Mouse (Mus musculus) limb, embryonic 12.5 days (tissue): ENCODE data around the gene Rcc1l. TPM values are rescaled to one million over a fixed set of nuclear protein-coding genes. Genes with fewer than 3 reads are reported as not detected.

ENCODE experiments used
- ATAC-seq: fragments of 200-750 bp; cut with Nextera tagmentation; 2 replicates; pipeline ENCODE4 v1.8.0; 2017; ENCODE audit warnings: low read depth, moderate TSS enrichment; ENCODE audit not compliant: insufficient number of reproducible peaks, insufficient read depth, low FRiP score, low TSS enrichment
- H3K27ac ChIP-seq: fragments of 300-500 bp; sonication (generic); 2 replicates; pipeline ENCODE4 v1.5.1; 2016; ENCODE audit warnings: mild to moderate bottlenecking, moderate library complexity
- H3K27me3 ChIP-seq: fragments of 300-500 bp; sonication (generic); 2 replicates; pipeline ENCODE4 v1.6.1; 2016; ENCODE audit warnings: mild to moderate bottlenecking, moderate library complexity
- H3K36me3 ChIP-seq: fragments of 300-500 bp; sonication (generic); 2 replicates; pipeline ENCODE4 v1.6.1; 2016; ENCODE audit warnings: mild to moderate bottlenecking, moderate library complexity
- H3K4me1 ChIP-seq: fragments of 300-500 bp; sonication (generic); replicated peaks from 2 replicates; pipeline ENCODE4 v1.6.1; 2016
- H3K4me2 ChIP-seq: fragments of 300-500 bp; sonication (generic); 2 replicates; pipeline ENCODE4 v1.6.1; 2016; ENCODE audit warnings: mild to moderate bottlenecking, moderate library complexity
- H3K4me3 ChIP-seq: fragments of 300-500 bp; sonication (generic); replicated peaks from 2 replicates; pipeline ENCODE4 v1.5.1; 2016; ENCODE audit warnings: mild to moderate bottlenecking
- H3K9ac ChIP-seq: fragments of 300-500 bp; sonication (generic); replicated peaks from 2 replicates; pipeline ENCODE4 v1.6.1; 2016; ENCODE audit warnings: mild to moderate bottlenecking, moderate library complexity
- H3K9me3 ChIP-seq: fragments of 300-500 bp; sonication (generic); 2 replicates; pipeline ENCODE4 v1.6.1; 2016; ENCODE audit warnings: mild to moderate bottlenecking, moderate library complexity
- WGBS: fragments of 180-500 bp; shearing (Covaris S2); methylation state at CpG from one replicate; pipeline ENCODE4 v1.1.7; 2016; 5-methylcytosine and 5-hydroxymethylcytosine counted together
- polyA plus RNA-seq: library from polyadenylated mRNA; unstranded; fragments of >200 nt; fragmentation: Nextera tagmentation; extraction: Ambion mirVana; gene quantifications from 2 replicates; pipeline ENCODE4 v1.2.1, GENCODE M21; 2016

Gene Rcc1l
- polyA plus RNA-seq = 35.9 and 40.1 TPM in 2 replicates

DNA sequence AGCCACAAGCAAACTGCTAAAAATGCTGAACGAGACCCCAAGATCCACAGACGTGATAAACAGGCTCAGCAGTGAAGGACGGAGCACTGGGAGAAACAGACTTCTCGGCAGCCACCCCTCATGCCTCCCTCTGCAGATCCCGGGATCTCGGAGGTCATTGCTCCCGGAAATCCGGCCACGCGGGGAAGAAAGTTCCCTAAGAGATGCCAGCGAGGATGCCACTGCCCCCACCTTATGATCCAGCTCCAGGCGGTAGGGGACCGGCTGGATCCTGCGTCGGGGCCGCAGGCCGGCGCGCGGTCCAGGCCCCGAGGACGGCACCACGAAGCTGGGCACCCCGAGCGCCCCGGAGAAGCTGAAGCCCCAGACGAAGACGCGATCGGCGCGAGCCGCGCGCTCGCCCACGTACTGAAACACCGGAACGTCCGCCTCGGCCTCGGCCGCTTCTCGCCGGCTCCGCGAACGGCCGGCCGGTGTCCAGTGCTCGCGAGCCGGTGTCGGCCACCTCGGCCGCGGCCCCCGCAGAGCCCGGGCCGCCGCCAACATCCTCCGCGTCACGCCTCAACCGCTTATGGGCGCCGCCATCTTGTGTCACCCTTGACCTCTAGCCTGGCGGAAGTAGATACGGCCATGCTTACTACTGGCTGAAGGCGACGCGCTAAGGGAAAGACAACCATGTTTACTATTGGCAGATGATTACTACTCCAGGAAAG lies at the start of gene Rcc1l:
Gene Rcc1l (minus strand): TSS at position 606 of the 713 bp plus-strand sequence.
- peak within 1 kb of the TSS; percentile 91 for H3K4me2 ChIP-seq
- H3K27ac ChIP-seq = peak within 1 kb of the TSS; percentile 84
- peak within 1 kb of the TSS; percentile 76 for H3K9ac ChIP-seq
- H3K4me1 ChIP-seq = peaks cover 21% of the 10 kb centered on the region
- peak within 1 kb of the TSS; percentile 97 for H3K4me3 ChIP-seq
- no peaks in the 10 kb centered on the region for H3K9me3 ChIP-seq
- under 1% methylated on average over 72 of the region's 72 CpGs for WGBS
- peaks cover 17% of the 10 kb centered on the region; the same call in 1 of the 2 replicates for H3K36me3 ChIP-seq
- ATAC-seq = peak; percentile 82
- H3K27me3 ChIP-seq = no peaks in the 10 kb centered on the region

DNA sequence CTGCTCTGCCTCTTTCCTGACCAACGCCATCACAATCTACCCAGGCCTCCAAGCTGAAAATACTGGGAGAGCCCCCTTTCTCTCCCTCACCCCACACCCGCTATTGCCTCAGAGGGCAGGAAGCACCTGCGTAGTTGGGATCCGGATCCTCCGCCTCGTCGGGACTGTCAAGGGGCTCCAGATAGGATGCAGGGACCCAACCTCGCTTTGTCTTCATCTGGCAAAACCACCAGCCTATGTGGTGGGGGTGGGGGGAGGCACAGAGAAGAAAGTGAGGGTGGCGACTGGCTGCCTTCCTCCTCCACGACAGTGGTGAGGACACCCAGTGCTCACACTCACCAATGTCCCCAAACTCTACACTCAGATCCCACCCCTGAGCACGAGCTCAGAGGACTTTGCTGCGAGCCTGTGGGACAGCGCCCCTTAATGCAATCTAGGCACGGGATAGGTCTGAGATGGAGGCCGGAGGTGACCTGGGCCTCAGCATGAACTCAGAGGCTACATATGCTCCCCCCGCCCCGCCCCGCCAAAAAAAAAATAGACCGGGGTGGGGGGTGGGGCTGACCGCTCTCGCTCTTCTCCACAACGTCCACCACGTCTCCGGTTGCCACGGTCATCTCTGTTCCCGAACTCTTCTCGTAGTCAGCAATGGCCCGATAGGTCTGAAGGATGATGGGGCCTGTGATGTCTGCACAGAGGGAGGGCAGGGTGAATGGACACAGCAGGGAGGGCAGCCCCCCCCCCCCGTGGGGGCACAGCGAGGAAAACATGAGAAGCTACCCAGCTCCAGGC lies 48.7 kb upstream of the Rcc1l start:
- whole genome bisulfite sequencing = 78% methylated on average over 30 of the region's 30 CpGs

DNA sequence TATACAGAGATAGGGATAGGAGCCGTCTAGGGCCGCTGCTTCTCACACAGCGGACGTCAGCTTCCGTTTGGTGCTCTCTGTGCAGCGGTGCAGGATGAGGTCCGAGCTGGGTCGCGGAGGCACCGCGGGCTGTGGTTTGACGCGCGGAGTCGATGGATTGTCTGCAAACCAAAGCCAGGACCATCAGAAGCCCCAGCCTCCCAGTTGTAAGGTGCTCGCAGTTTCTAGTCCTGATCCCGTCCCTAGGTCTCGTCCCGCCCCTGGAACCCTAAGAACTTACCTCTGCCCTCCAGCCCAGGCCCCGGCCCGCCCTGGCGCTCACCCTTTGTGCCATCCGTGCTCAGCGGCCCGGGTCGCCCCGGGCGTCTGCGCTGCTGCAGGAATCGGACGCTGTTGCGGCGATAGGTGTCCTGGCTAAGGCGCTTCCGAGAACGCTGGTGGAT lies 45.2 kb upstream of the Rcc1l start:
- H3K27me3 ChIP-seq = peaks cover 22% of the 10 kb centered on the region
- peak overlapping the region; percentile 73 for H3K4me2 ChIP-seq
- ATAC-seq = no peak
- WGBS = 2% methylated on average over 35 of the region's 36 CpGs
- no peaks in the 10 kb centered on the region for H3K9me3 ChIP-seq
- H3K4me3 ChIP-seq = peak overlapping the region; percentile 41
- peaks cover 9% of the 10 kb centered on the region for H3K36me3 ChIP-seq
- no peak overlapping the region for H3K27ac ChIP-seq
- H3K4me1 ChIP-seq = peaks cover 17% of the 10 kb centered on the region
- peak overlapping the region; percentile 72 for H3K9ac ChIP-seq

More for the DNA sequence above, 48.7 kb upstream of the Rcc1l start:
- Histone ChIP-seq H3K27ac (no peak overlapping the region), H3K36me3 (no peaks in the 10 kb centered on the region), H3K4me1 (peaks cover 22% of the 10 kb centered on the region), H3K4me3 (no peak overlapping the region), H3K4me2 (no peak overlapping the region), H3K27me3 (peaks cover 22% of the 10 kb centered on the region), H3K9me3 (no peaks in the 10 kb centered on the region), H3K9ac (no peak overlapping the region)
- ATAC-seq = no peak

DNA sequence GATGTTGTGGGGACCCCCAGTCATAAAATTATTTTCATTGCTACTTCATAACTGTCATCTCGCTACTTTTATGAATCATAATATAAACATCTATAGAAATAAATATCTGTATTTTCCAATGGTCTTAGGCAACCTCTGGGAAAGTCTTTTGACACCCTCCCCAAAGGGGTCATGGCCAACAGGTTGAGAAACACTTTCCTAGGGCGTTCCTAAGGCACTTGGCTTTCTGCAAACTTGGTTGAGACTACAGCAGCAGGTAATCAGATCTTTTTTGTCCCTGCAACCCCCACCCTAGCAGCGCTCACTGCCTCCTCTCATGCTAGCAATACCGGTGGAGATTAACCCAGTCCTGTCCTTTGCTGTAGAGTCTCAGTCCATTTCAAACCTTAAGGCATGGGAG lies 44.7 kb upstream of the Rcc1l start:
- no peaks in the 10 kb centered on the region for H3K9me3 ChIP-seq
- peak overlapping the region; percentile 73 for H3K4me2 ChIP-seq
- WGBS = 44% methylated on average over 4 of the region's 4 CpGs
- H3K4me3 ChIP-seq = peak overlapping the region; percentile 41
- no peak overlapping the region for H3K27ac ChIP-seq
- peaks cover 22% of the 10 kb centered on the region for H3K27me3 ChIP-seq
- no peak for ATAC-seq
- H3K9ac ChIP-seq = peak overlapping the region; percentile 72; the same call in 1 of the 2 replicates
- peaks cover 13% of the 10 kb centered on the region for H3K4me1 ChIP-seq
- H3K36me3 ChIP-seq = peaks cover 14% of the 10 kb centered on the region

DNA sequence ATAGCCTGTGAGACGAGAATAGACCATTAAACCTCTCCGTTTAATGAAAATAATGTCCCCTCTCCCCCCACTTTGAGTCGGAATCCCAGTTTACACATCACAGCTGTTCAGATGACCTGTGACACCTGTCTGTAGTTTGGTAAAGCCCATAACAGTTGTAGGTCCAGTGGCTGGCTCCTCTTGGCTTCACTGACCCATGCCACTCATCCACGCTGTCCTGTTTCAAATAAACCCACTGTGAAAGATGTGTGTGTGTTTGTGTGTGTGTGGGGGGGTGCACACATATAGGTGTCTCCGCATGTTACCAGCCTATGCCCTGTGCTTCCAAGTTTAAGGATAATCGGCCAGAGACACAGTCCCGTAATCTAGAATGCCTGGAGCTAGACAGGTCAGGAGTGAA lies 41.3 kb upstream of the Rcc1l start:
- no peak overlapping the region for H3K4me3 ChIP-seq
- no peak overlapping the region for H3K27ac ChIP-seq
- H3K27me3 ChIP-seq = peaks cover 21% of the 10 kb centered on the region
- no peaks in the 10 kb centered on the region for H3K9me3 ChIP-seq
- no peak for ATAC-seq
- peaks cover 11% of the 10 kb centered on the region for H3K4me1 ChIP-seq
- H3K9ac ChIP-seq = no peak overlapping the region
- H3K4me2 ChIP-seq = no peak overlapping the region
- peaks cover 18% of the 10 kb centered on the region for H3K36me3 ChIP-seq
- 90% methylated on average over 7 of the region's 7 CpGs for WGBS

DNA sequence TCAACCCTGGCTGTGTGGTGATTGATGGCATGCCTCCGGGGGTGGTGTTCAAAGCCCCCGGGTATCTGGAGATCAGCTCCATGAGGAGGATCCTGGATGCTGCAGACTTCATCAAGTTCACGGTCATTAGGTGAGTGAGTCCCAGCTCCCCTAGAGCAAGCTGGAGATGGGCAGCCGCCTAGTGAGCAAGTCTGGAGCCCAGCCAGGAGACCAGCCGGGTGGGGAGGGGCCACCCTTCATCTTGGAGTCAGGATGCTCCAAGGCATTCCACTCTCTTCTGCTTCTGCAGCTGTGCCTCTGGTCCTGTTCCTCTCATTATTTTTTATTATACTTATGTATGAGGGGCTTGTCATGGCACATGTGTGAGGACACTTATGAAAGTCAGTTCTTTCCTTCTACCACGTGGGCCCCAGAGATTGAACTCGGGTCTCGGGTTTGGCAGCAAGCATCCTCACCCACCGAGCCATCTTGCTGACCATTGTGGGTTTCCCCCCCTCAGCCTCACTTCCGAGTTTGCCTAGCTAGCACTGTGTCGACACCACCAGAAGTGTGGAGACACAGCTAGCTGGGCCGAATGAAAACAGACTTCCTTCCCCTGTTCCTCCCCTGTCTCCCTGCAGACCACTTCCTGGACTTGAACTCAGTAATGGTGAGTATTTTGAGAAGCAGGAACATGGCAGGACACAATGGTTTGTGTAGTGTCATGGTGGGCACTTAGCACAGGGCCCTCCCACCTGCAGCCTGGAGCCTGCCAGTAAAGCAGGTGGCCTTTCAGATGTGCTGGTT lies 37.6 kb upstream of the Rcc1l start:
- H3K36me3 ChIP-seq = peaks cover 25% of the 10 kb centered on the region
- H3K9ac ChIP-seq = no peak overlapping the region
- peaks cover 6% of the 10 kb centered on the region; the same call in 1 of the 2 replicates for H3K9me3 ChIP-seq
- H3K27me3 ChIP-seq = no peaks in the 10 kb centered on the region
- ATAC-seq = no peak
- H3K4me3 ChIP-seq = no peak overlapping the region
- H3K27ac ChIP-seq = no peak overlapping the region
- no peak overlapping the region for H3K4me2 ChIP-seq
- H3K4me1 ChIP-seq = no peaks in the 10 kb centered on the region
- 76% methylated on average over 12 of the region's 12 CpGs for WGBS

DNA sequence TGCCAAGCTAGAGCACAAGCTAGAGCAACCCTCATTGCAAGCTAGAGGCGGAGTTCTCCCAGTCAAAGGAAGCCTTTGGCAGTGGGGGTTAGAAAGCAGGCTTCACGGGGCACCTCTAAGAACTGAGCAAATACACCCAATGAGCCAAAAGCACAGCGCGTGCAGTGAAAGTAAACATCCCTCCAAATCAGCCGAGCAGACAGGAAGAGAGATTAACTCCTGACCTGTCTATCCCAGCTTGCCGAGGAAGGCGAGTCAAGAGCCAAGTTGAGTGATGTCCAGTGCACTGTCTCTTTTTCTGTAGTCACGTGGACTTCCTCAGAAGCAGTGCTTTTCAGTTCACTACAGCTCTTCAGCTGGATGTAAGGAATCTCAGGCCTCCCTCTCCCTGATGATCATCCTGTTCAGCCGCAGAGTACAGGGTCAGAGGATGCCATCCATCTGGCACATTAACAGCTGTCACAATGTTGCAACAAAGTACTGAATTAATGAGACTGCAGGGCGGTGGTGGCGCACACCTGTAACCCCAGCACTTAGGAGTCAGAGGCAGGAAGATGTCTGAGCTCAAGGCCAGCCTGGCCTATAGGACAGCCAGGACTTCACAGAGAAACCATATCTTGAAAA lies 33.5 kb upstream of the Rcc1l start:
- no peak overlapping the region for H3K9ac ChIP-seq
- H3K4me2 ChIP-seq = no peak overlapping the region
- peaks cover 12% of the 10 kb centered on the region; the same call in 1 of the 2 replicates for H3K9me3 ChIP-seq
- H3K4me3 ChIP-seq = no peak overlapping the region
- no peak for ATAC-seq
- H3K4me1 ChIP-seq = no peaks in the 10 kb centered on the region
- no peak overlapping the region for H3K27ac ChIP-seq
- 43% methylated on average over 11 of the region's 11 CpGs for WGBS
- no peaks in the 10 kb centered on the region for H3K27me3 ChIP-seq
- peaks cover 14% of the 10 kb centered on the region for H3K36me3 ChIP-seq

DNA sequence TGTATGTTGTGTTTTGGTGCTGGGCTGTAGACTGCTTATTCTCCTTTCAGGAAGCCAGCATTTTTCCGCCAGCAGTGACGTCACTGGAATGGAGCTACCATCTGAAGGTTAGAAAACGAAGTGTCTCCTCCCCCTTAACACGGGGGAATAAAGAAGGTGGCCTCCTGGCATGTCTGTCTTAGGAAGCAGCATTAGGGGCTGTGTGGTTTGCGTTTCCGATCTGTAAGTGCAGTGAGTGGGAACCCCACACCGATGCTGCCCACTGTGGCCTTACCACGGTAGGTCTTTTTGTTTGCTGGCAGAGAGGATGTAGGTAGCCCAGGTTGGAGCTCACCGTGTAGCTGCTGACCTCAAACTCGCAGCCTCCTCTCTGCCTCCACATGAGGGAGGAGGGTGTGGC lies 30.1 kb upstream of the Rcc1l start:
- H3K27me3 ChIP-seq = no peaks in the 10 kb centered on the region
- 82% methylated on average over 10 of the region's 10 CpGs for WGBS
- H3K36me3 ChIP-seq = peaks cover 27% of the 10 kb centered on the region

DNA sequence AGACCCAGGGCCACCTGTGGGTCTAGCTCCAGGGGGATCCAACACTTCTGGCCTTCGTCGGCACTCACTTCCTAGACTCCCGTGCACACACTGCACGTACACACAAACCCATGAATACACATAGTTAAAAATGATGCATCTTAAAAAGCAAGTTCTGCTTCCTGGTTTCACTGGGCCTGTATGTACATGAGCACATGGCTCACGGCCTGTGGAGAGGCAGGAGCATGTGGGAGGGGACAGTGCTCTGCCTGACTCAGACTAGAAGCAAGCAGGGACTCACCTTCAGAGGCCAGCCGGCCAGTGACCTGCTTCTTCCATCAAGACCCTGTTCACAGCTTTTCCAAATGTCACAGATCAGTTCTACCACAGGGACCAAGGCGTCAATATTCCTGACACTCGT lies 17.1 kb upstream of the Rcc1l start:
- Histone ChIP-seq H3K36me3 (peaks cover 46% of the 10 kb centered on the region), H3K27ac (no peak overlapping the region), H3K4me2 (no peak overlapping the region), H3K9me3 (no peaks in the 10 kb centered on the region), H3K27me3 (no peaks in the 10 kb centered on the region), H3K4me1 (no peaks in the 10 kb centered on the region), H3K4me3 (no peak overlapping the region), H3K9ac (no peak overlapping the region)
- 90% methylated on average over 8 of the region's 8 CpGs for WGBS
- ATAC-seq = no peak

More for the DNA sequence above, 30.1 kb upstream of the Rcc1l start:
- Histone ChIP-seq H3K9ac (no peak overlapping the region), H3K27ac (no peak overlapping the region), H3K4me3 (no peak overlapping the region), H3K4me1 (no peaks in the 10 kb centered on the region), H3K4me2 (no peak overlapping the region), H3K9me3 (peaks cover 11% of the 10 kb centered on the region; the same call in 1 of the 2 replicates)
- ATAC-seq = no peak

DNA sequence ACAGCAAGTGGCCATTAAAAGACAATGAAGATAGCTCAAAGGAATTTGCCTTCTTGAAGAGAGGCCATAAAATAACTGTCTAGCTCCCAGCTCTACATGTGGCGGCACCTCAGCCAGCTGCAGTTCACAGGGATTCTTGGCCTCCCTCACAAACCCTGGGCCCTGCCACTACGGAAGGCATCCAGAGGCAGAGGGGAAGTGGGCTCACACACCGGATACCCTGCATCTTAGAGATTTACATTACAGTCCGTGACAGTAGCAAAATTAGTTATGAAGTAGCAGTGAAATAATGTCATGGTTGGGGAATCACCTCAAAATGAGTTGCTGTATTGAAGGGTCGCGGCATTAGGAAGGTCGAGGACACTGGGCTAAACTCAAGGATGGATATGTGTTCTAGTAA lies 12.0 kb upstream of the Rcc1l start:
- H3K9me3 ChIP-seq = peaks cover 5% of the 10 kb centered on the region
- no peak overlapping the region for H3K27ac ChIP-seq
- H3K4me2 ChIP-seq = no peak overlapping the region
- no peak overlapping the region for H3K9ac ChIP-seq
- no peak overlapping the region for H3K4me3 ChIP-seq
- 73% methylated on average over 7 of the region's 7 CpGs for WGBS
- peaks cover 5% of the 10 kb centered on the region; the same call in 1 of the 2 replicates for H3K36me3 ChIP-seq
- no peak for ATAC-seq
- peaks cover 1% of the 10 kb centered on the region for H3K4me1 ChIP-seq
- no peaks in the 10 kb centered on the region for H3K27me3 ChIP-seq
